Mouse (Mus musculus) embryonic facial prominence, embryonic 13.5 days (tissue): ENCODE measurements around the gene Adamts9. TPM values are rescaled to one million over a fixed set of nuclear protein-coding genes. Genes with fewer than 3 reads are reported as not detected.

ENCODE experiments used
- ATAC-seq: fragments of 200-750 bp; cut with Nextera tagmentation; 2 replicates; pipeline ENCODE4 v1.8.0; 2017; ENCODE audit warnings: low read depth; ENCODE audit not compliant: insufficient number of reproducible peaks, insufficient read depth, low FRiP score, low TSS enrichment
- H3K27ac ChIP-seq: fragments of 300-500 bp; sonication (generic); 2 replicates; pipeline ENCODE4 v1.5.1; 2015; ENCODE audit warnings: moderate library complexity, mild to moderate bottlenecking, inconsistent platforms
- H3K27me3 ChIP-seq: fragments of 300-500 bp; sonication (generic); 2 replicates; pipeline ENCODE4 v1.6.1; 2015; ENCODE audit warnings: mild to moderate bottlenecking, inconsistent platforms
- H3K36me3 ChIP-seq: fragments of 300-500 bp; sonication (generic); 2 replicates; pipeline ENCODE4 v1.6.1; 2015; ENCODE audit warnings: mild to moderate bottlenecking, inconsistent platforms
- H3K4me1 ChIP-seq: fragments of 300-500 bp; sonication (generic); 2 replicates; pipeline ENCODE4 v1.6.1; 2015; ENCODE audit warnings: inconsistent platforms
- H3K4me2 ChIP-seq: fragments of 300-500 bp; sonication (generic); 2 replicates; pipeline ENCODE4 v1.6.1; 2015; ENCODE audit warnings: moderate library complexity, mild to moderate bottlenecking, inconsistent platforms
- H3K4me3 ChIP-seq: fragments of 300-500 bp; sonication (generic); 2 replicates; pipeline ENCODE4 v1.5.1; 2015; ENCODE audit warnings: mild to moderate bottlenecking, inconsistent platforms
- H3K9ac ChIP-seq: fragments of 300-500 bp; sonication (generic); 2 replicates; pipeline ENCODE4 v1.6.1; 2015; ENCODE audit warnings: mild to moderate bottlenecking, inconsistent platforms
- H3K9me3 ChIP-seq: fragments of 300-500 bp; sonication (generic); 2 replicates; pipeline ENCODE4 v1.6.1; 2016; ENCODE audit warnings: inconsistent platforms
- WGBS: fragments of 180-500 bp; shearing (Covaris S2); methylation state at CpG from one replicate; pipeline ENCODE4 v1.1.7; 2015; ENCODE audit warnings: mixed read lengths; 5-methylcytosine and 5-hydroxymethylcytosine counted together
- polyA plus RNA-seq: library from polyadenylated mRNA; unstranded; fragments of >200 nt; fragmentation: Nextera tagmentation; extraction: Ambion mirVana; gene quantifications from 2 replicates; pipeline ENCODE4 v1.2.1, GENCODE M21; 2015

Gene Adamts9
- polyA plus RNA-seq, 1 experiment from 2014 or later: 6.3 TPM

DNA sequence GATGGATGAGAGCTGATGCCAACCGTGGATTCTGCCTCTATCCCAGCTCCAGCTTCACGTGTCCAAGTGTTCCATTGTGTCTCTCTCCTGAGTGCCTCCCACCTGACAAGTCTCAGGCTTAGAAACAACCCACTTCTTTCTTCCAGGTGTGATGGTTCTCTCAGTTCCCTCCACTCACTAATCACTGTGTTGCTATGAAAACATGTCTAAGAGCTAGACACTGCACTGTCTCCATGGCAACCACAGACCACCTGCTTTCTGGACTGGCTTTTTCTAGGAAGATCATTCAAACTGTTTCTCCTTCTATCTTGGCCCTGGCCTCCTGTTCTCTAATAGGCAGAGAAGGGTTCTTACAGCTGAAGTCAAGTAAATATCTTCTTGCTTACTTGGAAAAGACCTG lies 190.6 kb downstream of the Adamts9 start:
- H3K4me1 ChIP-seq: 0 out of 2 replicates have a peak, but pooled peaks cover 3% of the 10 kb centered on the region

DNA sequence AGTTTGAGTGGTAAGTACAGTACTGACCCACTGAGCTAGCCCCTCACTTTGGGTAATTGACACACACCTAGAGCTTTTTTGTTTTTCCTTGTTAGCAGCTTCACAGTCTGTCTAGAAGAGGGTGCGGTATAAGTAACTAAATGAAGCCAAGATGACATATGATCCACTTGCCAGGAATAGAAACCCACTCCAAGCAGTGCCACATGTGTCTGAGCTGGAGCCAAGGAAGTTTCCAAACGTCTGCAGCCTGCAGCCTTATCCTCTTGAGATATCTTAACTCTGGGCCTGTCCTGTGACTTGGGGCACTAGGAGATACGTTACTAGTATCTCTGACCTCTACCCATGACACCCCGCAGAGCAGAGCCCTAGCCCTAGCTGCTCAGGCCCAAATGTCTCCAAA lies 193.9 kb downstream of the Adamts9 start:
- 44% methylated on average over 4 of the region's 4 CpGs for WGBS
- no peak for ATAC-seq

More for the DNA sequence above, 190.6 kb downstream of the Adamts9 start:
- no peaks in the 10 kb centered on the region for H3K36me3 ChIP-seq
- no peak for ATAC-seq
- H3K9ac ChIP-seq: no peak overlapping the region
- 90% methylated on average over 2 of the region's 2 CpGs for WGBS
- H3K9me3 ChIP-seq: no peaks in the 10 kb centered on the region
- no peak overlapping the region for H3K4me3 ChIP-seq
- no peaks in the 10 kb centered on the region for H3K27me3 ChIP-seq
- H3K4me2 ChIP-seq: no peak overlapping the region
- no peak overlapping the region for H3K27ac ChIP-seq

GRCm38 (mm10) chr6:92743605-92744004 lies 199.7 kb downstream of the Adamts9 start:
- Histone ChIP-seq H3K27me3 (no peaks in the 10 kb centered on the region), H3K4me2 (peak overlapping the region; percentile 49), H3K4me1 (no peaks in the 10 kb centered on the region), H3K27ac (no peak overlapping the region), H3K9me3 (no peaks in the 10 kb centered on the region), H3K36me3 (no peaks in the 10 kb centered on the region), H3K9ac (no peak overlapping the region), H3K4me3 (peak overlapping the region; percentile 15; the same call in 1 of the 2 replicates)
- WGBS: 6% methylated on average over 11 of the region's 11 CpGs
- ATAC-seq: no peak

More for the DNA sequence above, 193.9 kb downstream of the Adamts9 start:
- H3K27me3 ChIP-seq: no peaks in the 10 kb centered on the region
- no peak overlapping the region for H3K27ac ChIP-seq
- H3K9me3 ChIP-seq: no peaks in the 10 kb centered on the region
- no peaks in the 10 kb centered on the region for H3K36me3 ChIP-seq
- H3K9ac ChIP-seq: no peak overlapping the region
- no peak overlapping the region for H3K4me3 ChIP-seq
- 0 out of 2 replicates have a peak, but pooled peaks cover 3% of the 10 kb centered on the region for H3K4me1 ChIP-seq
- no peak overlapping the region for H3K4me2 ChIP-seq

DNA sequence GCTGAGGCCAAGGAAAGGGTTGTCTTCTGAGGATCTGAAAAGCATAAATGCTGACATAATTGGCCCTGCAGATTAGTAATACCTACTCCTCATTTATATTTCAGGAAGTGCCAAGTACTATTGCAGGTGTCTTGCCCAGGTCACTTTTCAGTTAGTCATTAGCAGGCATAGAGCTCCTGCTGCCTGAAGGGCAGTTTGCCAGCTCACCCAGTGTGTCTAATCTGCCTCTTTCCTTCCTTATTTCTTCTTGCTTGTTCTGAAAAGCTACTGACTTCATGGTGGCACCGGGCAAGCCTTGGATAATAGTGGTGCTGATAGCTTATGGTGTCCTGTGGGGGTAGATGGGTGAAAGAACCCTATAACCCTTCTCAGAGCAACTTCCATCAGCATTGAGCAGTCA lies 206.2 kb downstream of the Adamts9 start:
- Histone ChIP-seq H3K9me3 (peaks cover 4% of the 10 kb centered on the region; the same call in 1 of the 2 replicates), H3K36me3 (no peaks in the 10 kb centered on the region), H3K4me1 (no peaks in the 10 kb centered on the region), H3K9ac (no peak overlapping the region), H3K27me3 (no peaks in the 10 kb centered on the region), H3K4me3 (no peak overlapping the region), H3K27ac (no peak overlapping the region), H3K4me2 (no peak overlapping the region)
- no peak for ATAC-seq
- 89% methylated on average over 1 of the region's 1 CpGs for WGBS

GRCm38 (mm10) chr6:92733651-92734050 lies 209.6 kb downstream of the Adamts9 start:
- Histone ChIP-seq H3K9me3 (peaks cover 4% of the 10 kb centered on the region; the same call in 1 of the 2 replicates), H3K9ac (no peak overlapping the region), H3K36me3 (no peaks in the 10 kb centered on the region), H3K27me3 (no peaks in the 10 kb centered on the region), H3K4me2 (no peak overlapping the region), H3K4me1 (peaks cover under 1% of the 10 kb centered on the region; the same call in 1 of the 2 replicates), H3K4me3 (no peak overlapping the region), H3K27ac (no peak overlapping the region)
- ATAC-seq: no peak

DNA sequence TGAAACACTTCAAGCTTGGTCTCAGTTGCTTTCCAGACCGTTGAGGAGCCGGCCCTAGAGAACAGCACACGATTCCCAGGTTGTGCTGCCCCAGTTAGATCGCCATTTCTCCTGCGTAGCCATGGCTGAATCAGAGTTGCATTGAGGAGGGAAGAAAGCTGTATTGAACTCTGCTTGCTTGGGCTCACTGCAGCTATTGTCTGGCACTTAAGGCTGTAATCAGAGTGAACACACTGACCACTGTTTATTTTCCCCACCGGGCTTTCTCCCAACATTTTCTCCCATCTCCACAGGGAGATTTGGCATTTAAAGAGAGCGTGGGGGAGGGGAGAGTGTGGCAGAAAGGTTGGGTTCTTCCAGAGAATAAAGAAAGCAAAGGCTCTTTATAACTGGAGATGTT lies 214.8 kb downstream of the Adamts9 start:
- Histone ChIP-seq H3K4me2 (peak overlapping the region; percentile 46), H3K27me3 (no peaks in the 10 kb centered on the region), H3K36me3 (no peaks in the 10 kb centered on the region), H3K4me3 (no peak overlapping the region), H3K9ac (no peak overlapping the region), H3K4me1 (peaks cover 22% of the 10 kb centered on the region), H3K27ac (peak overlapping the region; percentile 39; the same call in 1 of the 2 replicates), H3K9me3 (peaks cover under 1% of the 10 kb centered on the region; the same call in 1 of the 2 replicates)
- 29% methylated on average over 7 of the region's 7 CpGs for WGBS
- ATAC-seq: no peak

GRCm38 (mm10) chr6:92728084-92728483 lies 215.2 kb downstream of the Adamts9 start:
- ATAC-seq: no peak
- Histone ChIP-seq H3K4me3 (no peak overlapping the region), H3K4me1 (peaks cover 22% of the 10 kb centered on the region), H3K27ac (peak overlapping the region; percentile 39; the same call in 1 of the 2 replicates), H3K27me3 (no peaks in the 10 kb centered on the region), H3K9ac (no peak overlapping the region), H3K4me2 (peak overlapping the region; percentile 46), H3K9me3 (no peaks in the 10 kb centered on the region), H3K36me3 (no peaks in the 10 kb centered on the region)
- WGBS: 3% methylated on average over 10 of the region's 10 CpGs

DNA sequence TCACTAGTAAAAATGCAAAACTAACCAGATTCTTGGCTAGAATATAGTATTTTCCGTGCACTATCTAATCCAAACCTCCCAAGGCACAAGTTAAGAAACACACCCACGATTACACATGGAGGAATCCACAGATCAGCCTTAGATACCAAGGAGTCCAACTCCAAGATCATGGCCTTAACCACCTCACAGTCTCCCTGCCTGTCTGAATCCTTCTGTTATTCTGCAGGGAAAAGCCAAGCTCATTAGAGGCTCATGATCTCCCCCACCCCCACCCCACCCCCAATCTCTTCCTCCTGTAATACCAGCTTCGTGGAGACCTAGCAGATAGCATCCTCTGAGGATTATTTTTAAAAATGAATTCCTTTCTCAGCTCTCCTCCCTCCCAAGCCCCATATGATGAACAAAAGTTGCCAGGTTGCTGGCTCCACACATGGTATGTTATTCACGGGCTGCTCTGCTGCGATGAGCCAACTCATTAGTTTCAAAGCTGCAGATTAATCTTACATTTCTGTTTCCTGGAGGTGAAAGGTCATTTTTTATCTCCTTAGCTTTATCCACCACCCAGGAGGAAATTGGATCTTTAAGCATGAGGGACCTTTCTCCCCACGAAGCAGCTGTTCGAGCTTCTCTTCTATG lies 215.8 kb downstream of the Adamts9 start:
- no peak overlapping the region for H3K4me2 ChIP-seq
- H3K9ac ChIP-seq: no peak overlapping the region
- H3K27ac ChIP-seq: no peak overlapping the region
- no peaks in the 10 kb centered on the region for H3K36me3 ChIP-seq
- ATAC-seq: no peak
- H3K4me3 ChIP-seq: no peak overlapping the region
- peaks cover 22% of the 10 kb centered on the region for H3K4me1 ChIP-seq
- no peaks in the 10 kb centered on the region for H3K9me3 ChIP-seq
- no peaks in the 10 kb centered on the region for H3K27me3 ChIP-seq
- 12% methylated on average over 7 of the region's 7 CpGs for WGBS

- no peak overlapping the region for H3K9ac ChIP-seq
- WGBS: 57% methylated on average over 5 of the region's 5 CpGs
These were observed 217.2 kb downstream of the Adamts9 start for GRCm38 (mm10) chr6:92726121-92726520.

DNA sequence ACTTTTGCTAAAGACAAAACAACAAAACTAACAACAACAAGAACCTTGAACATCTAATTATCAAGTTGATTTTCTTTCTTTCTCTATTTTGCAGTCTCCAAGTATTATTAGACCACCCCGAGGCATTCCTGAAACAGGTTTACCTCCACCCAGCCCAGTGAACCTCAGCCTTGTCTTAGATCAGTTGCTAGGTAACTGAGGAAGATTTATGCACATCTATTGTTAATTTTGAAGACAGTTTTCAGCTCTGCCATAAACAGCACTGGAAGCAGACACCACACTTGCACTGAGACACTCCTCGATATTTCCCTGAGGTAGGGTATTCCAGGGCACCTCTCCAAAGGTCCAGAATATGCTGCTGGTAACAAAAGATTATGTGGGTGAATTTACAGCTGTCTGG lies 218.9 kb downstream of the Adamts9 start:
- Histone ChIP-seq H3K36me3 (no peaks in the 10 kb centered on the region), H3K4me3 (no peak overlapping the region), H3K9ac (no peak overlapping the region), H3K4me1 (peaks cover 22% of the 10 kb centered on the region), H3K27me3 (no peaks in the 10 kb centered on the region), H3K4me2 (no peak overlapping the region), H3K9me3 (no peaks in the 10 kb centered on the region), H3K27ac (no peak overlapping the region)
- no peak for ATAC-seq
- WGBS: 65% methylated on average over 2 of the region's 2 CpGs

More at GRCm38 (mm10) chr6:92726121-92726520, 217.2 kb downstream of the Adamts9 start:
- no peaks in the 10 kb centered on the region for H3K27me3 ChIP-seq
- ATAC-seq: no peak
- no peaks in the 10 kb centered on the region for H3K36me3 ChIP-seq
- H3K4me1 ChIP-seq: peaks cover 22% of the 10 kb centered on the region
- no peak overlapping the region for H3K4me2 ChIP-seq
- no peak overlapping the region for H3K4me3 ChIP-seq
- H3K27ac ChIP-seq: no peak overlapping the region
- H3K9me3 ChIP-seq: no peaks in the 10 kb centered on the region
